Mouse (Mus musculus) cortical plate, adult 2 months (tissue): ENCODE results near the gene Plp2.

Experiments used
- CTCF ChIP-seq: fragments of 200-500 bp; IDR thresholded peaks from 2 replicates; pipeline ENCODE4 v1.5.1; 2011; ENCODE audit warnings: mild to moderate bottlenecking, control low read depth, low read length; ENCODE audit not compliant: insufficient read depth; ENCODE audit errors: extremely low read depth
- POLR2A ChIP-seq: fragments of 200-500 bp; IDR thresholded peaks from 2 replicates; pipeline ENCODE4 v1.6.1; 2011; ENCODE audit warnings: mild to moderate bottlenecking, low read length, control low read depth; ENCODE audit not compliant: insufficient read depth; ENCODE audit errors: extremely low read depth

DNA sequence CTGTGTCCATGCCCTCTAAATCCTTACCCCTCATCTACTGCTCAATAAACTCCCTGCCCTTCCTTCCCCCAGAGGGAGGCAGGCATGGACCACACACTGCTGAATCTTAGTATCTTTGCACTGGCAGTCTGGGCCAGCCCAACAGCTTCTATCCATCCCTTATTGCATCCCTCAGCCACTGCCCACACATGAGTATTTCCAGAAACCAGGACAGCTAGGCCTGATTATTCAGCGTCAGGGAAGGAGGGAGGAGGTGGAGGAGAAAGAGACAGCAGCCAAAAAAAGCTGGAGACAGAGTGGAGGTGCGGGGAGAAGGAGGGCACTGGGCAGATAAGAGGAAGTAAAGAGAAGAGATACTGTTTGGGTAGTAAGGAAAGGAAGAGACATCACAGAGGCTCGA, 36.1 kb downstream of the Plp2 start:
- TF ChIP-seq CTCF (no peak), POLR2A (no peak)
